Mouse (Mus musculus) G1E (cell line): ENCODE results near the gene Cct4.
A peak's percentile ranks its signal among the peaks of the same experiment; 100 is the strongest.

Experiments
- CTCF ChIP-seq: IDR thresholded peaks from 2 replicates; pipeline ENCODE4 v1.5.1; 2012; ENCODE audit warnings: low read depth, low read length, inconsistent platforms, mixed read lengths
- GATA1 ChIP-seq: IDR thresholded peaks from 2 replicates; pipeline ENCODE4 v1.6.1; 2012; ENCODE audit warnings: borderline replicate concordance, low read length, inconsistent platforms, mixed read lengths
- POLR2AphosphoS5 ChIP-seq: IDR thresholded peaks from 2 replicates; pipeline ENCODE4 v1.6.1; 2012; ENCODE audit warnings: low read depth, low read length, inconsistent platforms; ENCODE audit not compliant: insufficient replicate concordance

DNA sequence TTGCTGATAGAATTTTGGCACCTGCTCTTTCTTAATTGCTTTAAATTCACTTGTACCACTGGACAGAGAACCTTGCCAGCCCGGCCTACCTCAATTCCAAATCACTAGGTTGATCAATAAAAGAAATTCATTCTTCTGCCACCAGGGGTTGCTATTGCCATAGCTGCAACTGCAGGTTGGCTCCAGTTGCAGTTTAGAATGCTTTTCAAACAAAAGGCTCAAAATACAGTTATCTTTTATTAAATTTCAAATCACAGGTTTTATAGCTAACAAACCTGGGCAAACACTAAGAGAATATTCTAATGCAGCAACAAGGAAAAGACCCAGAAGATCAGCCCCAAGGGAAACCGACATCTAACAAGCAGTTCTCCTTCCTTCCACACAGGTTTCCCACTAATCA is 3.0 kb upstream of the Cct4 start:
- TF ChIP-seq CTCF (peak; percentile 50), POLR2AphosphoS5 (no peak), GATA1 (no peak)
